Mouse (Mus musculus) megakaryocyte, adult 5-6 weeks (primary cell): Measurements from ENCODE around the gene R3hdm4. TPM values are rescaled to one million over a fixed set of nuclear protein-coding genes. Genes with fewer than 3 reads are reported as not detected.

Experiments
- ATAC-seq: 2 replicates; pipeline ENCODE4 v1.8.0; 2016; ENCODE audit warnings: mild to moderate bottlenecking, inconsistent platforms; ENCODE audit not compliant: poor library complexity, severe bottlenecking
- total RNA-seq, 2 experiments: library from RNA; stranded (forward) in 1 of 2; stranded (reverse) in 1 of 2; fragments of 153-499, 151-499 nt in 1 of 2; fragments of 221-1000, 200-1000 nt in 1 of 2; gene quantifications; 2 replicates each; pipeline versions ENCODE4 v1.2.3 to v1.2.4; 2015 to 2017

R3hdm4 gene
- total RNA-seq, 2 experiments from 2014 or later, result 92.1 to 121 TPM

GRCm38 (mm10) chr10:79925785-79926490 lies 4.9 kb upstream of the R3hdm4 start:
- no peak for ATAC-seq

GRCm38 (mm10) chr10:79924998-79925784 lies 4.2 kb upstream of the R3hdm4 start:
- peak; percentile 54 for ATAC-seq

GRCm38 (mm10) chr10:79921572-79921971 lies 564 bp upstream of the R3hdm4 start:
- no peak for ATAC-seq

- ATAC-seq, result no peak
These were observed 735 bp downstream of the R3hdm4 start for GRCm38 (mm10) chr10:79920056-79920890.

GRCm38 (mm10) chr10:79919251-79919849 lies 1.7 kb downstream of the R3hdm4 start:
- ATAC-seq, result no peak

- no peak for ATAC-seq
These were observed 2.6 kb downstream of the R3hdm4 start for GRCm38 (mm10) chr10:79918231-79919078.

- no peak for ATAC-seq
These were observed 3.4 kb downstream of the R3hdm4 start for GRCm38 (mm10) chr10:79917532-79918100.

GRCm38 (mm10) chr10:79916808-79917531 lies 4.0 kb downstream of the R3hdm4 start, which contains the start of gene Kiss1r:
Gene Kiss1r, plus strand, starts transcription at chr10:79916971.
- peak; percentile 85 for ATAC-seq

GRCm38 (mm10) chr10:79916081-79916480 lies 4.9 kb downstream of the R3hdm4 start:
- ATAC-seq, result no peak

- peak; percentile 56 for ATAC-seq
These were observed 5.9 kb downstream of the R3hdm4 start for GRCm38 (mm10) chr10:79914948-79915596.

GRCm38 (mm10) chr10:79914131-79914947 lies 6.7 kb downstream of the R3hdm4 start:
- no peak for ATAC-seq

- ATAC-seq, result no peak
These were observed 8.6 kb downstream of the R3hdm4 start for GRCm38 (mm10) chr10:79912412-79912811.

GRCm38 (mm10) chr10:79910556-79910955 lies 10.5 kb downstream of the R3hdm4 start, which contains the start of gene Gm26602:
Gene Gm26602, plus strand, starts transcription at chr10:79910856.
- no peak for ATAC-seq

- ATAC-seq, result peak; percentile 8; the same call in 1 of the 2 replicates
These were observed 11.7 kb downstream of the R3hdm4 start for GRCm38 (mm10) chr10:79909092-79909922.

- peak; percentile 96 for ATAC-seq
These were observed 12.6 kb downstream of the R3hdm4 start, which contains the start of gene Med16 for GRCm38 (mm10) chr10:79908167-79909091. Gene Med16, minus strand, starts transcription at chr10:79908923.
